Mouse (Mus musculus) erythroblast, adult 5-6 weeks (primary cell): Measurements from ENCODE around the gene Invs. TPM values are rescaled to one million over a fixed set of nuclear protein-coding genes. Genes with fewer than 3 reads are reported as not detected.

Source experiments
- ATAC-seq: replicated peaks from 2 replicates; pipeline ENCODE4 v1.8.0; 2016; ENCODE audit warnings: moderate number of reproducible peaks, mild to moderate bottlenecking, moderate TSS enrichment, inconsistent platforms; ENCODE audit not compliant: poor library complexity, low FRiP score, severe bottlenecking
- total RNA-seq, 2 experiments: library from RNA; stranded (forward) in 1 of 2; stranded (reverse) in 1 of 2; fragments of 150-400 nt in 1 of 2; fragments of 200-764, 138-1000 nt in 1 of 2; gene quantifications; 2 replicates each; pipeline versions ENCODE4 v1.2.3 to v1.2.4; 2015 to 2017; ENCODE audit warnings: low replicate concordance in 2 of 2

Gene Invs
- total RNA-seq, 2 experiments from 2014 or later: 0.38 to 1.4 TPM

DNA sequence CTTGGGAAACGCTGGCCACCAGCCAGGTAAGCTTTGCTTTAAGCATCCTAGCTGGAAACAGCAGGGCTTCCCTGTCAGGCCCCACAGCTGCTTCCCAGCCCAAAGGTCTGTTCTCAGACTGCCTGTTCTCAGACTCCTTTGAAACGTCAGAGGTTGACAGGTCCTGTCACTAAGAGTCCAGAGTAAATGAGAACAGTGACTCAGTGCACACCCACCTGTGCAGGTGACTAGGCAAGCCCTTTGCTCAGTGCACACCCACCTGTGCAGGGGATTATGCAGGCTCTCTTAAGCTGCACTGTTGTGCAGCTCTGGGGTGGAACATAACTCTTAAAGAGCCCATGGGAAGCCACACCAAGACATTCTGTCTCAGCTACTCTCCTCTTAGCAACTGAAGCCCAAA lies 144.2 kb downstream of the Invs start:
- ATAC-seq: no peak

DNA sequence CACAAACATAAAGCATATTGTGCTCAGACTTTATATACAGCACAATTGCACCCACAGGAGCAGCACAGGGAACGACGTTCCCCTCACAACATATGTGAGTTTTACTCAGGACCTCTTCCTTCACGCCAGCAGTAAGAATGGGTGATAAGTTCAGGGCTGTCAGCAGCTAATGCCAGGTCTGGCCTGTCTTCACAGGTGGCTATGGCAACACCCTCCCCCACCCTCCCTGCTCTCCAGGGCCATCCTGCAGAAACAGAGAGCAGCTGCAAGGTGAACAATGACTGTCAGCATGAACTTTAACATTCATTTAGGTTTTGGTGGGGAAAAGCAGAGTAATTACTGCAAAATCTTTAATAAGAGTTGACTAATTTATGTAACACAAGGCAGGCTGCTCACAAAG lies 147.9 kb downstream of the Invs start:
- no peak for ATAC-seq

DNA sequence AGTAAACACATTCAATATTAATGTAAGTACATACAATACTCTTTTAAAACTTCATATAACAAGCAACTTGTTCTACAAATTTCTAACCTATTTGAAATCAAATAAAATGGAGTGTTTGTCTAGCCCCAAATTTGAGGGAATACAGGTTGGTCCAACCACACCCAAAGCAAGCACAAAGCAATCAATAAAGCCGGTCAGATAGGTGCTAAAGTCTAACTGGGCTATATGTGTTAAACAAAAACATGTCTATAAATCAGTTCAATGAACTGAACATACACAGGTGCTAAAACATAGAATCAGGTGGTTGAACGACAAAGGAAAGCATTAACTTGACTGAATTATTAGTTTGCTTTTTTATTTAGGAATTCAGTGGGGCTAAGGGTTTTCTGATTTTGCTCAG lies 148.5 kb downstream of the Invs start:
- ATAC-seq: no peak

DNA sequence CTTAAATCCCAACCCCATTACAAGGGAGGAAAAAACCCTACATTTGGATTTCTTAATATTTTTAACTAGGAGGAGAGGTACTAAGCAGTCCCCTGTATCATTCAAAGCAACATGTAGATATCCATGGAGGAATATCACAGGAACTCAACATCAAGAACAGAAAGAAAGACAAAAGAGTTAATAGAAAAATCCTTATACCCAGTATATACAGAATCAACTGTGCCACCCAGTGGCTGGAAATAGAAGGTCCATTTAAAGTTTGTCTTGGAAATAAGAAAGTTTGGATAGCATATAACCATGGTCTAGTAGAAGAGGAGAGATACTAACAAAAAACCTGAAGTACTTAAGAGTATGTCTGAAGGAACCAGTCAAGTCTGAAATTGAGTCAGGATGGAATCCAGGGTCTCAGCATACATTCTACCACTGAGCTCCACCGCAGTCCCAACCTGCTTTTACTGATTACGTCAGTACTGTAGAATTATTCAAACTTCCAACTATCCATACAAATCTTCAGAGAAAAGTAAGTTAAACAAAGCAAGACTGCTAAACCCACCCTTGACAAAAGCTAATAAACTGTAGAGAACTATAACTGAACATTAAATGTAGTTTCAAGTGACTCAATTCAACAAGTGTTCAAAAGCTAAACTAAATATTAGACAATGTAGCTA lies 174.7 kb downstream of the Invs start:
- ATAC-seq: no peak

DNA sequence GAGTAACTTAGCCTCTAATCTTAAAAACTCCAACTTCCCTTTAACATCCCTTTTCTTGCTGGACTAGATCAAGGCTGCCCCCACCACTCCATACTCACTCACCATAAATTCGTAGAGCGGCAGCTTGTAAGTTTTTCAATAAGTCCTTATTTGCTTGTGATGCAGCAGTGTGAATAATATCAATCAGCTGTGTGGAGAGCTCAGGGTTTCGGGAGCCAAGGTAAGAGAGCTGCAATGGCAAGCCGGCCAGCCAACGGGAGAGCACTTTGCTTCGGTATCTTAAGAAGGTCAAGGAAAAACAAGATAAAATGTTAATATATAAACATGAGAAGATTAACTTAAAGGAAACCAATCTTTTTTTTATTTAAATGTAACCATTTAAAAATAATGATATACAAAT lies 178.9 kb downstream of the Invs start:
- no peak for ATAC-seq

DNA sequence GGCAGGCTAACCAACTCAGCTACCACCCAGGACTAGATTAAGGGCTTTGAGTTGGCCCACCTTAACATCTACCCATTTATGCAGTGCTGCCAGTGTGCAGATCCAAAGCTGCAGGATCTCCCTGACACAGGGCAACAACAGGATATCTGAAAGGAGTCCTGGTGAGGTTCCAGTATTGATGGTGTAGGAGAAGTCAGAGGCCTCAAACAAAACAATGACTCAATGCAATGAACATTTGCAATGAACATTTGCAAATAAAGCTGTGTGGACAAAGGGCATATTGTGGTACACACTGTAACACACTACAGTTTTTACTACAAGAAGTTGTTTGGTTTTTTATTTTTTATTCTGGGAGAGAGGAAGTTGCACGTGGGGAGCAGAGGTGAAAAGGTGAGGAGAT lies 181.5 kb downstream of the Invs start:
- ATAC-seq: no peak

DNA sequence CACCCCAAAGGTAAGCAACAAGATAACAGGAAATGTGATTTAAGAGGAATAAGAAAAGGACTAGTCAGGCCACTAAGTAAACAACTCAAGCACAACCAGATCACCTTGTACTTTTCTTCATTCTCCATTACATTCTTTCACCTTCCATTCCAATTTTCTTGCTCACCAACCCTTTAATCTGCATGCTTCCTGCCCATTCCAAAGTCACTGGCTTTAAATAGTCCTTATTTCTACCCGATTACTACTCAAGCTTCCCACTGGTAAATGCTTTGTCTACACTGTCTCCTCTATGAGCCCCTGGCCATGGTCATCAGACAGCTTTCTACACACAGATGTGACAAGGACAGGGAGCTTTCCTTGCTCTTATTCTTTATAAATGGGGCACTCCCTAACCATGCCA lies 191.4 kb downstream of the Invs start:
- no peak for ATAC-seq

DNA sequence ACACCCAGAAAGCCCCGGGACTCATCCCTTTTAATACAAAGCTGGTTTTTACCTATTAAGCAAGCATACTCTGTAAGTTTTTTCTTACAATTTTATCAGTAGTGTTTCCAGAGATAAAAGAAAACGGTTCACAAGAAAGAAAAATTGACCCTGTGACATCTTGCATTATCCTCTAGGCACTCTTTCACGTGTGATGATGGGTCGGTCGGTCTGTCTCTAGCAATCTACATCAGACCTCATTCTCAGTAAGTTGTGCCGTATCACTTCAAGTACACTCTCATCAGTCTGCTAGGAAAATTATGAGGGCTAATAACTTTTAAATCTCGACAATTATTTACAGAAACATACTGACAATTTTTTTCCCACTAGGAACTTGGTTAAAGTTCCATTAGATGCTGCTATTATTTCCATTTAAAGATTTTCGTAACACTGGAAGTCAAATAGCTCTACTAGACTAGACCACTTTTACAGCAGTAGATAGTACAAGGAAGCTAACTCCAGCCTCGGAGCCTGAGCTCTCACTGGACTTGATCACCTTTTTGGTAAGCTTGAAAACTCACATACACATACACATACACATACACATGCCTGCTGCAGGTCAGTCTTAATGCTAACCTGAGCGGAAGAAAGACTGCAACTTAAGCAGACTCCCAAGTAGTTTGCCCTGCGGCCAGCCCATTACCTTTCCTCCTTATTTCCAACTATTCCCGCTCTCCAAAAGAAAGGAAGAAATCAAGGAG lies 192.7 kb downstream of the Invs start:
- peak; percentile 47 for ATAC-seq

DNA sequence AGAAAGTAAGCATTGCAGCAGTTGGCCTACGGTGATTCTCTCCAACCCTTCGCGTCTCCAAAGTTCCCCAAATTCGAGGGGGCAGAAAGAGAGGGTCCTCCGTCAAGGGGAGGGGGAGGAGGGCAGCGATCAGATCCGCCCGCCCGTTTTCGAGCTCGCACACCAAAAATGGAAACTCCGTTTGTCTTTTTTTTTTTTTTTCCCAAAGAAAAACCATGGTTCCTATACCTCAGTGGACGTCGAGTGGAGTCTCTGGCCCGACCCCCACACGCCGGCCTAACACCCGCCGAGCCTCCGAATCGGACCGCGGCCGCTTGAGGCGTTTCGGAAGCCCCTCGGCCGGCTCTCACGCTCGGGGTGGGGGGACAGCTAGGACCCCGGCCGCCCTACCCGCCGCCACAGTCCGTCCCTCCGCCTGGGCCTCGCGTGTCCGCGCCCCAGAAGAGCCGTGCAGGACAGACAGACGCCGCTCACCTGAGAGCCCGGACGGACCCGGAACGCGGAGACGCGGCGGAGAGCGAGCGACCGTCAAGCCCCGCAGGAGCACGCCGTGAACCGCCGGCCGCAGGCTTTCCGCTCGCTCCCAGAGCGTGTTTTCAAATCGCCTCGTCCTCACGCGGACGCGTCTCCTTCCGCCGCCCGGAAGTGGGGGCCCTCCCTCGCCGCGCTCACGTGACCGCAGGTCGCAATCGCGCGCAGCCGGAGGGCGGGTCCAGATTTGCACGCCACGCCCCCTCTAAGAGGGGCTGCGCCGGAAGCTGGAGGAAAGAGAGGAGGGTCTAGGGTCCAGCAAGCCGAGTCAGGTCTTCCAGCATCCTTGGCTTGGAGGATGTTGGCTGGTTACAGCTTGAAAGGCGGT lies 193.5 kb downstream of the Invs start, which contains the start of gene Tex10:
TSS of gene Tex10 (minus strand) at position 668 of the 859 bp plus-strand sequence.
- ATAC-seq: peak; percentile 94

DNA sequence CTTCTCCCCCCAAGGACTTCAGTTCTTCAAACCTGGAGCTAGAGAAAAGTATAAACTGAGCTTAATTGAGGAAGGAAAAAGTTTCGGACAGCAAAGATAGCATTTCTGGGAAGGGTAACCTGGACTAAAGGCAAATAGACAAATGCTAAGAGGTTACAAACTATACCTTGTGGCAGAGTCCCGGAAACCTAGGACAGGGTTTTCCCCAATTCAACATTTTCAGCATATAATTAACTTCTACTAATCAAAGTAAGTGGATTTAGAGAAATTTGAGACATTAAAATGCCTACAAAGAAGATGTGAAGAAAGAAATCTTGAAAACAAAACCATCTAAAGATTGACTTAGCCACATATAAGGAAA lies 194.1 kb downstream of the Invs start:
- no peak for ATAC-seq

DNA sequence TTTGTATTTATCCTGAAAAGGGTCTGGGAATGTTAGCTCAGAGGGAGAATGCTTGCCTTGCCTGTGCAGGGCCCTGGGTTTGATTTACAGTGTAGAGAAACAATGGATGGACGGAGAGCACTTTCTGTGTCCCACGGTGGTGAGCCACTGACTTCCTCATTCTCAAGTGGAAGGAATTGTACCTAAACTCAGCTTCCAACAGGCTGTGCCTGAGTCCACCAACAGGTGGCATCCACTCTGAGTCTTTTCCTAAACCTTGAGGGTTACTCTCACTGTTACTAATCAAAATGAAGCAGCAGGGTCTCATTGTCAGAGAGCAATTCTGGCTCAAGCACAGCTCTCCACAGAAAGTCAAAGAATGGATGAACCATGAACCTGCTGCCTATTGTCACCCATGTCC lies 201.7 kb downstream of the Invs start:
- no peak for ATAC-seq

Other genes starting within 250 kb of the Invs start
- gene Nr4a3, start 234.6 kb upstream of the Invs start, total RNA-seq (2015; ENCODE audit: low replicate concordance): not detected in 2 replicates
- 1.7 TPM in 1 of 2 replicates, not detected in the other for gene Nr4a3, start 234.6 kb upstream of the Invs start, total RNA-seq (2017; ENCODE audit: low replicate concordance)
- 3.5 and 8.2 TPM in 2 replicates for gene Stx17, start 154.8 kb upstream of the Invs start, total RNA-seq (2015; ENCODE audit: low replicate concordance)
- gene Stx17, start 154.8 kb upstream of the Invs start, total RNA-seq (2017; ENCODE audit: low replicate concordance): 12.7 and 16.5 TPM in 2 replicates
- 17.7 and 29.5 TPM in 2 replicates for gene Erp44, start 202 bp upstream of the Invs start, total RNA-seq (2015; ENCODE audit: low replicate concordance)
- 19.8 and 28.2 TPM in 2 replicates for gene Erp44, start 202 bp upstream of the Invs start, total RNA-seq (2017; ENCODE audit: low replicate concordance)
- 16.5 and 17.3 TPM in 2 replicates for gene Tex10, start 193.7 kb downstream of the Invs start, total RNA-seq (2015; ENCODE audit: low replicate concordance)
- 10.0 and 10.8 TPM in 2 replicates for gene Tex10, start 193.7 kb downstream of the Invs start, total RNA-seq (2017; ENCODE audit: low replicate concordance)